Mouse (Mus musculus) heart, postnatal 36 days (tissue): ENCODE data around the gene Xcr1. TPM values are rescaled to one million over a fixed set of nuclear protein-coding genes. Genes with fewer than 3 reads are reported as not detected.

Source experiments
- DNase-seq, 2 experiments: peaks; one replicate each; pipeline ENCODE4 v3.0.0; 2021 to 2022
- intact Hi-C: fragments of 180-260 bp; cut with DNase I; formaldehyde crosslinking; loops from one replicate; pipeline ENCODE4 v1.15.1; 2025
- total RNA-seq, 2 experiments: library from RNA; stranded (reverse); gene quantifications; 2 replicates each; pipeline ENCODE4 v1.2.3; 2021

Gene Xcr1
- total RNA-seq: not detected

DNA sequence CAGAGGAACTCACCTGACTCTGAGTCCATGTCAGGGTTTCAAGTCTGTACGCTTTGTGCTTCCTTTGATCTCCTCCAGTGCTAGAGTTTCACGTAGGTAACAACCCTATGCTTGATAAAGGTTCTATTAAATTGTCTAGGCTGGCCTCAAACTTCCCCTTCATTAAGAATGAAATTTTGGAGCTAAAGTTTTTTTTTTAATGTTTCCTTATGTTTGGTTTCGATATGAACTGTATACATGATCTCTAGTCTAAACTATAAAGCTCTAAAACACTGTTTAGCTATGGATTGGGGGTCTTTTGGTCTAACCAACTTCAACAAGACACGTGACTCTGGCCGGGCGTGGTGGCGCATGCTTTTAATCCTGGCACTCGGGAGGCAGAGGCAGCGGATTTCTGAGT, at the start of gene Xcr1:
TSS of gene Xcr1 (minus strand) at position 101 of the 400 bp plus-strand sequence.
- DNase-seq: no peak
- intact Hi-C loops: no loop called here

GRCm38 (mm10) chr9:123872049-123872448, 10.2 kb upstream of the Xcr1 start:
- intact Hi-C loops: no loop called here
- DNase-seq: no peak

DNA sequence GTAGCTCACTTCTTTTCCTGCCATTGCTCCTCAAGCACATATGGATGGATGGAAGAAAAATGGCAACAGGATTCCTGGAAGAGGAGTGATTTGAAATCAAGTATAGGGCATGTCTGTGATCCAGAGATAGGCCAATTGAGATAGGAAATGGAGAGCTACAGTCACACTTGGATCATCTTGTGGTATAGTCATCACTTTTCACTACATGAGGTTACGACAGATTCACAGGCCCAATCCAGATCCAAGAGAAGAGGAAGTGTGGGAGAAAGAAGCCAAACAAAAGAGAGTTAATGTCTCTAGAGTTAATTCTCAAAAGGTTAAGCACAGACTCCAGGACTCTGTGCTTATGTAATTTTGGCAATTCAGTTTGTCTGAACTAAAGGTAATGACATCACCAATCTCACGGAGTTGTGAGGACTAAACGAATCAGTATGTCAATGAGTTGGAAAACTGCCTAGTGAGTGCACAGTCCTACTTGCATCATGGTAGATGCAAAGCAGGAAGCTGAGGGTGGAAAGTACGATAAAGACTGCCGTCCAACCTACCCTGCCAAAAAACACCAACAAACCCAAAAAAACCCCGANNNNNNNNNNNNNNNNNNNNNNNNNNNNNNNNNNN, 7.4 kb upstream of the Xcr1 start:
- intact Hi-C loops: no loop called here
- no peak for DNase-seq

DNA sequence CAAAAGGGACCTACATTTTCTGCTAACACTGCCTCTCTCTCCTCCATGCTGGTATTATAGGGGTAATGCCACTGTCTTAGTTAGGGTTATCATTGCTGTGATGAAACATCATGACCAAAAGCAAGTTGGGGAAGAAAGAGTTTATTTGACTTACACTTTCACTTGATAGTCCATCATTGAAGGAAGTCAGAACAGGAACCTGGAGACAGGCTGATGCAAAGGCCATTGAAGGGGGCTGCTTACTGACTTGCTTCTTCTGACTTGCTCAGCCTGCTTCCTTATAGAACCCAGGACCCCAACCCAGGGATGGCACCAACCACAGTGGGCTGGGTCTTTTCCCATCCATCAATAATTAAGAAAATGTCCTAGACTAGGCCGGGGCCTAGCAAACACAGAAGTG, 1.8 kb upstream of the Xcr1 start:
- intact Hi-C loops: no loop called here
- no peak for DNase-seq

- DNase-seq: no peak
- intact Hi-C loops: no loop called here
Measured at GRCm38 (mm10) chr9:123862895-123863616, 1.2 kb upstream of the Xcr1 start.

DNA sequence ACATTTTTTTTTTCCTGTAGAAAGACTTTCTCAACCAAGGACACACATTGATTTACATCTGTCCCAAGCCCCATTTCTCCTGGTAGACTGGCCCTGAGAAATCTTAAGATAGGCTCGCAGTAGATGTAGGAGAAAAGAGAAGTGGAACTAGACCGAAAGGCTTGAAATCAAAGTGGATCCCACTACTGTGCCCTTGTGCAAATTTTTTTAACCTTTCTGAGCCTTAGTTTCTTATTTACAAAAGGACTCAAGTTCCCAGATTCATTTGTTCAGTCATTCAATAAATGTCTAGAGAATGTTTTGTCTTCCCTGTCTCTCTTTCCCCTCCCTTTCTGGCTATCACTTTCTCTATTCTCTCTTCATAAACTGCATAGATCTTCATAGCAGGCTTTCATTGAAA, 5.0 kb downstream of the Xcr1 start:
- no peak for DNase-seq
- intact Hi-C loops: no loop called here

DNA sequence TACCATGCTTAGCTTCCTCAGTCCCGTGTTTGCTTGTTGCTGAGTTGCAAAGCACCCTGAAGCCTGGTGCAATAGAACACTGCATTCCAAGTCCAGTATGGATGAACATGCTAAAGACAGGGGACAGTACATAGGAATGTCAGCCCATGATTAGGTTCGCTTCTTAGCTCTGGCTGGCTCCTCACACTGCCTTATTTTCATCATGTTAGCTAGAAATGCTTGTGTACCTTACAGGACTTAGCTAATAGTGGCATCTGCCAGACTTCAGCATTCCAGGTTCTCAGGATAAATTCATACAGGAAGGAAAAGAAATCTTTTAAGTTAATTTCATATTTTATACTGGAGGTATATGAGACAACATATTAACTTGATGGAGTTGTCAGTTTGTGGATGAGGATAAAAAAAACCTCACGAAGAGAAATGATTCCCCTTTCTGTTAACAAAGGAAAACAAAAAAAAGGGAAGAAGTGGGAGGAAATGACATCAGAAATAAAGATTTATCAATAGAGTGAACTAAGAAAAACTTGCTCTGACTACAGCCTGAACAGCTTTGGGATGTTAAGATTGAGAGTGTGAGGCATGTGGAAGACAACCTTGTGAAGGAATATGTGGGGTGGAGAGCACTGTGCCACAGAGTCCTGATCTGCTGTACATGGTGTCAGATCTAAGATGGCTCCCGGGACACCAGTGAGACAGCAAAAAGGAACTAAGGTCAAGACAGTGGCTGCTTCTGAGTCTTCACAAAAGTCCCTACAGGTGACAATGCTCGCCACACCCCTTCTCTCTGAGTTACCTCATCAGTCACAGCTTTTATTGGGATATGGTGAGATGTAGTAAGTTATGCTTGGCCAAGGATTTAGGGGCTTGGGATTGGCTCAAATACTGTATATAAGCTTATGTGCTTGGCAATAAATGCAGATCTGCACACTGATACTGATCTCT, 9.1 kb downstream of the Xcr1 start:
- DNase-seq: no peak
- intact Hi-C loops: no loop called here

DNA sequence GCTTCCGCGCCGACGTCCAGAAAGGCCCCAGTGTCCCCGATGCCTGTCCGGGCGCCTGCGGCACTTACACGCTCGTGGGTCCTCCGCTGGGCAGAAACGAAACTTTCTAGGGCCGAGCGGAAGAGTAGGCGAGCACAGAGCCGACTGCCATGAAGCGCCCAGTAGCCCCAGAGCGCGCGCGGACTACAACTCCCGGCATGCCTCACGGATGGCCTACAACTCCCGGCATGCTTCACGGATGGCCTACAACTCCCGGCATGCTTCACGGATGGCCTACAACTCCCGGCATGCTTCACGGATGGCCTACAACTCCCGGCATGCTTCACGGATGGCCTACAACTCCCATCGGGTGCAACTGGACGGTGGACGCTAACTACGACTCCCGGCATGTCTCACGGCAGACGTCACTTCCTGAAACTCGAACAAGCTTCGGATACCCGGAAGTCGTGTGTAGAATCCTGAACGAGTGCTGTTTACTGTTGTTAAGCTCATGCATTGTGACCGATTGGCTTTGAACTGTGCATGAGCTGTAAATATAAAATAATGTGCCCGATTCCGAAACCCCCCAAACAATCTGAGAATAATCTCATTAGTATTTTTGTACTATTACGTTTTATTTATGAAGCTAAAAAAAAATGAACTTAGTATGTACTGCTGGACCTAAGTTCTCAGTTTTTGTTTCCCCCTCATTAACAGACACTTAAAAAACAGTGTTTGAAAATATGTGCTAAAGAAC, 9.9 kb downstream of the Xcr1 start, which contains the start of gene Fyco1:
TSS of gene Fyco1 (minus strand) at position 187 of the 736 bp plus-strand sequence.
- peak; percentile 93 for DNase-seq
- intact Hi-C loops: no loop called here

- peak in 1 of 2 experiments; percentile 62 for DNase-seq
- intact Hi-C loops: no loop called here
Measured at GRCm38 (mm10) chr9:123851062-123851712, 10.6 kb downstream of the Xcr1 start.

DNA sequence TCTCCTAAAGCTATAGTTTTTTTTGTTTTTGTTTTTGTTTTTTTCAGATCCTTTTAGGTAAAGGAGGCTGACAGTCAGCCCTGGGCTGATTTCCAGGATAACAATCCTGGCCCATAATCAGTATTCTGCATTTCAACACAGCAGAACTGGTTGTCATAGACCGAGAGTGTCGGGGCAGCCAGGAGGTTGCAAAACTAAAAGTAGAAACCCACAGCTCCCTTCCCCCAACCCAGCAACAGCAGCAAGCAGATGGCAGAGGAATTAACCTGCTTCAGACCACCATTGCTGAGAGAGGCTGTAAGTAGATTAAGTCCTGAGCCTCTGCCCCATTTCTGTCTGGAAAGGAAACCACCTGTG, 11.1 kb downstream of the Xcr1 start:
- intact Hi-C loops: no loop called here
- DNase-seq: peak; percentile 31 to 46

DNA sequence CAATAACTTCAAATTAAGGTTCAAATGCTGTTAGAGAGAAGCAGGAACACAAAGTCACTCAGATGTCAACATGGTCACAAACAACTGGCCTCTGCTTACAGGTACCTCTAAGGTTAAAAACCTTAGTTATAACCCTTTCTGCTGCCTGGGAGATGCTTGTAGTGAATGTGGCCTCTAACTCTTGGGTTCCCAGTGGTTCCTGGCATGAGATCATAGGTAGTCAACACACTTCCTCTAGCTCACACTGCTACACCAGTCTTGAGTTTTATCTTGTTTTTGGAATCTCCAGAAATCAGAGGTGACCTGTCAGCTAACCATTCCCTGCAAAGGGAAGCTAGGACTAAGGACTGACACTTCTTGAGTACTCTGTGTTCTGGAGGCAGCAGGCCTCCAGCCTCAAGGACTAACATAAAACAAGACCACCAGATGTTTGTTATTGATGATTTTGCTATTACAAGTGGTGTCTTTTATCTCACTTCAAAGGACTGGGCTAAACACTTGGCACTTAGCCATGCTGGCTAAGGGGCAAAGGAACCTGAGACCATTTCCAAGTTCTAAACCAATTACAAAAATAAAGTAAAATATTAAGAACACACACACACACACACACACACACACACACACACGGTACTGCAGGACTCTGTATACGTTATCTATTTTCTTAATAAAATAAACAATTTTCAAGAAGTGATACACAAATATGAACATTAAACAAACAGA, 11.7 kb downstream of the Xcr1 start:
- intact Hi-C loops: loop anchor here (5.0 kb wide), 1 partner anchor 128 kb away; no protein-coding TSS in a partner anchor
- peak in 1 of 2 experiments; percentile 19 for DNase-seq

GRCm38 (mm10) chr9:123846490-123846889, 15.3 kb downstream of the Xcr1 start:
- DNase-seq: no peak
- intact Hi-C loops: loop anchor here (5.0 kb wide), 1 partner anchor 124 kb away; no protein-coding TSS in a partner anchor

- intact Hi-C loops: loop anchor here (5.0 kb wide), 1 partner anchor 123 kb away; no protein-coding TSS in a partner anchor
- peak in 1 of 2 experiments; percentile 40 for DNase-seq
Measured at GRCm38 (mm10) chr9:123845120-123845519, 16.7 kb downstream of the Xcr1 start.

GRCm38 (mm10) chr9:123844468-123844867, 17.4 kb downstream of the Xcr1 start:
- intact Hi-C loops: no loop called here
- DNase-seq: peak in 1 of 2 experiments; percentile 17

DNA sequence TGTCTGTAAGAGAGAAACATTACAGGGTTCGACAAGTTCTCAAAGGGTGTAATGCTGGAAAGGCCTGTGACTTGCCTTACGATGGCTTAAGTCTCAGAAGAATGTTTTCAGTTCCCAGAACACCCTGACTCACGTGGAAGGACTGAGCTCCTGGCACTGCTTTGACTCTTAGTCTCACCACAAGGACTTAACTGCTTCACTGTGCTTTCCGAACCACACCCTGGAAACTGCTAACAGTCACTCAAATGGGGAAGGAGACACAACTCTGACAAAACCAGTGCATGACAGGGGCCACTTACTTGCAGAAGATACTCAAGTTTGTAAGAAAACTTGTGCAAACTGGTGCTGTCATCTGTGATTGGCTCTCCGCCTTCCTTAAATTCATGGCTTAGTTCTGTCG, 21.6 kb downstream of the Xcr1 start:
- no peak for DNase-seq
- intact Hi-C loops: no loop called here

DNA sequence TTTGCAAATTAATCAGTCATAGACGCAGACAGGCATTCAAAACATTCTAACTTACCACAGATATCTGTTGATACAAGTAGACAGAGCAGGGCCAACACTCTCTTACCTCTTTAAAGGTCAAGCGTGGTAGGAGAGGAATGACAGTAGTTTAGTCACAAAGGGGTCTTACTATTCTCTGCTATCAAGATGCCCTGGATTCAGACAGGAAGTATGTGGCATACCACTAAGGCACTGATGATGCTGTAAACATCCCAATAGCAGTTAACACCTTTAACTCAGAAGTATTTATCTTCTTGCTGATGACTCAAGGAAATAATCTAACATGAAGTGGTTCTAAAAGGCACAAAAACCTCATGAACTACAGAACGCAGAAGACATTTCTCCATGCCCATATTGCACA, 26.0 kb downstream of the Xcr1 start:
- intact Hi-C loops: no loop called here
- DNase-seq: no peak

GRCm38 (mm10) chr9:123828916-123829315, 32.9 kb downstream of the Xcr1 start:
- no peak for DNase-seq
- intact Hi-C loops: no loop called here

- DNase-seq: no peak
- intact Hi-C loops: no loop called here
Measured at GRCm38 (mm10) chr9:123826631-123827030, 35.2 kb downstream of the Xcr1 start.

- intact Hi-C loops: no loop called here
- no peak for DNase-seq
Measured at GRCm38 (mm10) chr9:123818601-123819000, 43.2 kb downstream of the Xcr1 start.
